9 mouse cellular contexts compared by ENCODE assay signal in genomic region chr3:26332400-26333238, GRCm38 (mm10). TPM values are rescaled to one million over a fixed set of nuclear protein-coding genes. Genes with fewer than 3 reads are reported as not detected.
DNase-seq lines count a peak whose midpoint lies in the region; ATAC-seq and TF ChIP-seq lines count a peak whose summit lies in the region.
"Had no signal": no experiment of that assay in that cellular context is flagged by ENCODE, and none has a peak within 500 bp of the region (broad histone marks: within the 10 kb centered on the region; RNA-seq: fewer than 3 reads in every experiment).

Nlgn1 (minus strand) TSS chr3:26332460.

- H3K36me3 ChIP-seq in heart, embryonic 11.5 days (ENCODE audit: control insufficient read depth, insufficient read depth, low read length) = no peaks in the 10 kb centered on the region
- no peaks in the 10 kb centered on the region for H3K36me3 ChIP-seq in hindbrain, embryonic 15.5 days
- H3K36me3 ChIP-seq in liver, postnatal 0 days (replicated peaks; ENCODE audit: insufficient read depth, low read length) = no peaks in the 10 kb centered on the region

- peak within 1 kb of the TSS; percentile 57 for H3K4me3 ChIP-seq in heart, embryonic 11.5 days (ENCODE audit: low read depth, low read length)
- peak within 1 kb of the TSS; percentile 81 for H3K4me3 ChIP-seq in hindbrain, embryonic 15.5 days
- no peak within 1 kb of the TSS for H3K4me3 ChIP-seq in liver, postnatal 0 days (ENCODE audit: low read depth, low read length)

- peak within 1 kb of the TSS; percentile 94 for H3K4me2 ChIP-seq in heart, embryonic 11.5 days
- peak within 1 kb of the TSS; percentile 81 for H3K4me2 ChIP-seq in hindbrain, embryonic 15.5 days
- peak within 1 kb of the TSS; percentile 38 for H3K4me2 ChIP-seq in liver, postnatal 0 days (ENCODE audit: low read depth, low read length)

- intact Hi-C loops in heart, postnatal 10 days (cut with DNase I) = no loop called here

- ATAC-seq in heart, embryonic 11.5 days (replicated peaks; ENCODE audit: insufficient number of reproducible peaks, low FRiP score, low TSS enrichment) = no peak
- ATAC-seq in hindbrain, embryonic 15.5 days (ENCODE audit: low FRiP score, low read depth) = no peak
- no peak for ATAC-seq in liver, postnatal 0 days

- H3K27ac ChIP-seq in heart, embryonic 11.5 days (ENCODE audit: low read depth, low read length) = no peak within 1 kb of the TSS
- H3K27ac ChIP-seq in hindbrain, embryonic 15.5 days (replicated peaks) = peak within 1 kb of the TSS; percentile 90
- no peak within 1 kb of the TSS for H3K27ac ChIP-seq in liver, postnatal 0 days (ENCODE audit: low read depth)

- H3K9me3 ChIP-seq in heart, embryonic 11.5 days (replicated peaks; ENCODE audit: control insufficient read depth, low read length) = no peaks in the 10 kb centered on the region
- H3K9me3 ChIP-seq in hindbrain, embryonic 15.5 days = no peaks in the 10 kb centered on the region
- H3K9me3 ChIP-seq in liver, postnatal 0 days (ENCODE audit: low read length) = no peaks in the 10 kb centered on the region

- DNase-seq in heart, postnatal 10 days = no peak
- peak; percentile 0 for DNase-seq in WW6 (ENCODE audit: low read depth, low spot score)
- DNase-seq in liver, postnatal 0 days = no peak
- DNase-seq in right cerebral cortex, postnatal 14 days = no peak
- DNase-seq in yolk sac, embryonic 10.5 days (ENCODE audit: low spot score) = no peak
- no peak for DNase-seq in B cell, adult 2 months

- no peak for TF ChIP-seq EP300 in liver, postnatal 0 days (IDR thresholded peaks at IDR 0.05; ENCODE audit: low read depth)

- H3K9ac ChIP-seq in heart, embryonic 11.5 days (ENCODE audit: low read depth, low read length) = peak within 1 kb of the TSS; percentile 43; the same call in 1 of the 2 replicates
- H3K9ac ChIP-seq in hindbrain, embryonic 15.5 days = peak within 1 kb of the TSS; percentile 53
- no peak within 1 kb of the TSS for H3K9ac ChIP-seq in liver, postnatal 0 days (replicated peaks)

- no peaks in the 10 kb centered on the region for H3K4me1 ChIP-seq in heart, embryonic 11.5 days (ENCODE audit: control insufficient read depth, insufficient read depth, low read length)
- peaks cover 14% of the 10 kb centered on the region for H3K4me1 ChIP-seq in hindbrain, embryonic 15.5 days (replicated peaks)
- no peaks in the 10 kb centered on the region; the same call in 1 of the 2 replicates for H3K4me1 ChIP-seq in liver, postnatal 0 days (ENCODE audit: insufficient read depth)

- H3K27me3 ChIP-seq in heart, embryonic 11.5 days (ENCODE audit: control insufficient read depth, insufficient read depth, low read length) = peaks cover 40% of the 10 kb centered on the region
- no peaks in the 10 kb centered on the region for H3K27me3 ChIP-seq in hindbrain, embryonic 15.5 days
- peaks cover 36% of the 10 kb centered on the region for H3K27me3 ChIP-seq in liver, postnatal 0 days (ENCODE audit: insufficient read depth, low read length)
- H3K27me3 ChIP-seq: CH12.LX had no signal

- 2% methylated on average over 14 of the region's 14 CpGs for WGBS in heart, embryonic 11.5 days (ENCODE audit: insufficient replicate concordance)
- 2% methylated on average over 14 of the region's 14 CpGs for WGBS in hindbrain, embryonic 15.5 days
- 5% methylated on average over 14 of the region's 14 CpGs for WGBS in liver, postnatal 0 days (ENCODE audit: insufficient replicate concordance)

- TF ChIP-seq CTCF in liver, postnatal 0 days (IDR thresholded peaks at IDR 0.05; ENCODE audit: low read depth) = no peak

RNA-seq across cellular contexts. Expression of gene Nlgn1, which starts in this region (rescaled TPM):
- polyA plus RNA-seq in heart, embryonic 11.5 days (2014; fragmentation: Nextera tagmentation; extraction: Ambion mirVana) = 0.11 and 0.23 TPM in 2 replicates
- total RNA-seq in heart, postnatal 10 days (2021) = under 1 TPM; 0.07 to 0.10 TPM
- polyA plus RNA-seq in hindbrain, embryonic 15.5 days (2015; fragmentation: Nextera tagmentation; extraction: Ambion mirVana) = 22.7 and 24.7 TPM in 2 replicates
- not detected in 2 replicates for polyA plus RNA-seq in liver, postnatal 0 days (2015; fragmentation: Nextera tagmentation; extraction: Ambion mirVana)
- total RNA-seq: CH12.LX had no signal

Comparison
In these comparisons a context has a peak if more than half of its experiments do, and no peak if none do; other contexts are left out.
1. RNA of gene Nlgn1 (polyA plus RNA-seq): 22.7 to 24.7 TPM in hindbrain, embryonic 15.5 days; 0.11 to 0.23 TPM in heart, embryonic 11.5 days and not detected in liver, postnatal 0 days; every median in the first group is over 10 times any median in the second.
2. H3K4me2 ChIP-seq: peak in every context shown above with its lines; median percentile 94 in heart, embryonic 11.5 days; 81 in hindbrain, embryonic 15.5 days; 38 in liver, postnatal 0 days.